7 mouse cellular contexts compared by ENCODE assay signal in genomic region chr16:77593828-77594421, GRCm38 (mm10). TPM values are rescaled to one million over a fixed set of nuclear protein-coding genes. Genes with fewer than 3 reads are reported as not detected.
DNase-seq lines count a peak whose midpoint lies in the region; ATAC-seq and TF ChIP-seq lines count a peak whose summit lies in the region.

No protein-coding gene starts in this region.

- DNase-seq in adrenal gland, postnatal 10 days = peak; percentile 76
- DNase-seq in cerebellum, postnatal 25 days = peak; percentile 87
- DNase-seq in gastrocnemius, postnatal 4 days (ENCODE audit: low spot score in 2 of 2) = peak; percentile 45 to 65
- DNase-seq in limb, embryonic 14.5 days (ENCODE audit: low spot score) = peak; percentile 59
- DNase-seq in thymus, postnatal 25 days = no peak

- H3K4me2 ChIP-seq in kidney, embryonic 15.5 days = peak overlapping the region; percentile 17; the same call in 1 of the 2 replicates
- no peak overlapping the region for H3K4me2 ChIP-seq in limb, embryonic 14.5 days (replicated peaks; ENCODE audit: low read depth, low read length, severe bottlenecking)

- TF ChIP-seq CTCF in olfactory bulb, adult 2 months (IDR thresholded peaks at IDR 0.05; ENCODE audit: insufficient read depth, low read depth, low read length) = no peak

- H3K27me3 ChIP-seq in kidney, embryonic 15.5 days = no peaks in the 10 kb centered on the region
- no peaks in the 10 kb centered on the region for H3K27me3 ChIP-seq in limb, embryonic 14.5 days (ENCODE audit: control insufficient read depth, insufficient read depth, low read length)

- no peak overlapping the region for H3K4me3 ChIP-seq in kidney, embryonic 15.5 days (replicated peaks)
- H3K4me3 ChIP-seq in limb, embryonic 14.5 days (replicated peaks; ENCODE audit: low read length) = no peak overlapping the region
- peak overlapping the region; percentile 11 for H3K4me3 ChIP-seq in olfactory bulb, adult 2 months (ENCODE audit: insufficient read depth, low read depth, low read length)

- WGBS in kidney, embryonic 15.5 days = 53% methylated on average over 12 of the region's 12 CpGs
- 52% methylated on average over 12 of the region's 12 CpGs for WGBS in limb, embryonic 14.5 days
- WGBS in olfactory bulb, adult 2 months = 13% methylated on average over 12 of the region's 12 CpGs

- no peak overlapping the region for H3K9ac ChIP-seq in kidney, embryonic 15.5 days
- H3K9ac ChIP-seq in limb, embryonic 14.5 days (ENCODE audit: low read depth, low read length, severe bottlenecking) = no peak overlapping the region

- peaks cover 8% of the 10 kb centered on the region for H3K4me1 ChIP-seq in kidney, embryonic 15.5 days
- peaks cover 9% of the 10 kb centered on the region; the same call in 1 of the 2 replicates for H3K4me1 ChIP-seq in limb, embryonic 14.5 days (ENCODE audit: control insufficient read depth, insufficient read depth, low read length)
- H3K4me1 ChIP-seq in olfactory bulb, adult 2 months (ENCODE audit: control insufficient read depth, insufficient read depth, low read length) = peaks cover 2% of the 10 kb centered on the region; the same call in 1 of the 2 replicates

- no peak overlapping the region for H3K27ac ChIP-seq in kidney, embryonic 15.5 days
- H3K27ac ChIP-seq in limb, embryonic 14.5 days (replicated peaks; ENCODE audit: low read depth, low read length) = 0 out of 2 replicates have a peak overlapping the region, but pooled peaks have one; percentile 30
- peak overlapping the region; percentile 39; the same call in 1 of the 2 replicates for H3K27ac ChIP-seq in olfactory bulb, adult 2 months (ENCODE audit: insufficient read depth, low read depth, low read length)

- no peaks in the 10 kb centered on the region for H3K36me3 ChIP-seq in kidney, embryonic 15.5 days
- peaks cover 2% of the 10 kb centered on the region; the same call in 1 of the 2 replicates for H3K36me3 ChIP-seq in limb, embryonic 14.5 days (ENCODE audit: control insufficient read depth, insufficient read depth, low read length)

- ATAC-seq in kidney, embryonic 15.5 days (replicated peaks; ENCODE audit: low FRiP score) = 0 out of 2 replicates have a peak, but pooled peaks have one; percentile 36
- ATAC-seq in limb, embryonic 14.5 days (ENCODE audit: low FRiP score, low read depth) = peak; percentile 50

- no peaks in the 10 kb centered on the region for H3K9me3 ChIP-seq in kidney, embryonic 15.5 days (replicated peaks)
- H3K9me3 ChIP-seq in limb, embryonic 14.5 days (ENCODE audit: control insufficient read depth, low read length) = 0 out of 2 replicates have a peak, but pooled peaks cover 7% of the 10 kb centered on the region

- no peak for TF ChIP-seq POLR2A in limb, embryonic 14.5 days (IDR thresholded peaks at IDR 0.05; ENCODE audit: borderline replicate concordance, extremely low read depth, insufficient read depth, insufficient read length)
- no peak for TF ChIP-seq POLR2A in olfactory bulb, adult 2 months (IDR thresholded peaks at IDR 0.05; ENCODE audit: insufficient read depth, low read depth, low read length)

RNA-seq across cellular contexts. Expression of gene Gm11146, which starts 8.0 kb away (rescaled TPM):
- total RNA-seq in adrenal gland, postnatal 10 days (2021) = not detected
- not detected for total RNA-seq in gastrocnemius, postnatal 4 days (2021)
- polyA plus RNA-seq in kidney, embryonic 15.5 days (2015; fragmentation: Nextera tagmentation; extraction: Ambion mirVana) = not detected in 2 replicates
- polyA plus RNA-seq in limb, embryonic 14.5 days (2012; rRNA removed) = not detected in 2 replicates
- polyA plus RNA-seq in limb, embryonic 14.5 days (2014; fragmentation: Nextera tagmentation; extraction: Ambion mirVana) = not detected in 2 replicates
- polyA plus RNA-seq in olfactory bulb, adult 2 months (2012; ENCODE audit: insufficient read depth, insufficient read length, low replicate concordance, missing spikeins) = not detected in 2 replicates
